Mouse (Mus musculus): Measurements from ENCODE around the gene Tmbim6. TPM values are rescaled to one million over a fixed set of nuclear protein-coding genes. Genes with fewer than 3 reads are reported as not detected.

Tmbim6 gene
- polyA plus RNA-seq, 1 experiment: 691 TPM

GRCm38 (mm10) chr15:99386796-99387195 lies 5.9 kb upstream of the Tmbim6 start:
- Histone ChIP-seq H3K4me3 (no peak overlapping the region), H3K79me2 (ENCODE audit: control insufficient read depth, insufficient read depth) (no peaks in the 10 kb centered on the region), H3K4me2 (ENCODE audit: low read depth) (no peak overlapping the region), H3ac (ENCODE audit: control insufficient read depth, insufficient read length) (no peak overlapping the region), H3K27me3 (ENCODE audit: control insufficient read depth, insufficient read depth, insufficient read length) (no peaks in the 10 kb centered on the region), H3K36me3 (ENCODE audit: control insufficient read depth, insufficient read depth) (no peaks in the 10 kb centered on the region)
- no peak for TF ChIP-seq POLR2AphosphoS2 (IDR thresholded peaks at IDR 0.05; ENCODE audit: insufficient read length, low read depth)
- no peak for TF ChIP-seq TCF3 (IDR thresholded peaks at IDR 0.05; ENCODE audit: insufficient read length, low read depth)
- TF ChIP-seq MYOD1 (IDR thresholded peaks at IDR 0.05; ENCODE audit: control insufficient read depth in 1 of 3, insufficient read length in 2 of 3, low read depth in 2 of 3): no peak
- no peak for TF ChIP-seq E2F4 (IDR thresholded peaks at IDR 0.05; ENCODE audit: insufficient read depth)
- no peak for TF ChIP-seq MYOG (IDR thresholded peaks at IDR 0.05; ENCODE audit: control insufficient read depth in 1 of 3, insufficient read depth in 1 of 3, insufficient read length in 2 of 3, low read depth in 2 of 3)
- no peak for TF ChIP-seq REST (IDR thresholded peaks at IDR 0.05; ENCODE audit: insufficient read depth, insufficient read length)
- TF ChIP-seq USF1 (IDR thresholded peaks at IDR 0.05; ENCODE audit: low read depth): no peak
- TF ChIP-seq MAX (IDR thresholded peaks at IDR 0.05; ENCODE audit: low read depth): no peak
- TF ChIP-seq TCF12 (IDR thresholded peaks at IDR 0.05; ENCODE audit: insufficient read depth, poor library complexity, severe bottlenecking): no peak
- no peak for TF ChIP-seq POLR2A (IDR thresholded peaks at IDR 0.05; ENCODE audit: insufficient read length, low read depth)
- no peak for TF ChIP-seq SRF (IDR thresholded peaks at IDR 0.05; ENCODE audit: control insufficient read depth, insufficient read length, low read depth)
- TF ChIP-seq CEBPB (IDR thresholded peaks at IDR 0.05; ENCODE audit: insufficient read depth, poor library complexity, severe bottlenecking): no peak

GRCm38 (mm10) chr15:99387976-99388375 lies 4.7 kb upstream of the Tmbim6 start:
- peak overlapping the region; percentile 63 for H3K4me2 ChIP-seq (ENCODE audit: low read depth)
- no peak overlapping the region for H3K4me3 ChIP-seq
- H3K36me3 ChIP-seq (ENCODE audit: control insufficient read depth, insufficient read depth): no peaks in the 10 kb centered on the region
- no peak overlapping the region for H3ac ChIP-seq (ENCODE audit: control insufficient read depth, insufficient read length)
- peaks cover 2% of the 10 kb centered on the region for H3K79me2 ChIP-seq (ENCODE audit: control insufficient read depth, insufficient read depth)
- TF ChIP-seq USF1 (IDR thresholded peaks at IDR 0.05; ENCODE audit: low read depth) (no peak), MAX (IDR thresholded peaks at IDR 0.05; ENCODE audit: low read depth) (no peak), TCF3 (IDR thresholded peaks at IDR 0.05; ENCODE audit: insufficient read length, low read depth) (no peak), MYOD1 (IDR thresholded peaks at IDR 0.05; ENCODE audit: control insufficient read depth in 1 of 3, insufficient read length in 2 of 3, low read depth in 2 of 3) (peak in 2 of 3 experiments; percentile 44 to 69), MYOG (IDR thresholded peaks at IDR 0.05; ENCODE audit: control insufficient read depth in 1 of 3, insufficient read depth in 1 of 3, insufficient read length in 2 of 3, low read depth in 2 of 3) (peak in 1 of 3 experiments; percentile 33)
- no peaks in the 10 kb centered on the region for H3K27me3 ChIP-seq (ENCODE audit: control insufficient read depth, insufficient read depth, insufficient read length)

GRCm38 (mm10) chr15:99390472-99391401 lies 1.9 kb upstream of the Tmbim6 start:
- TF ChIP-seq MYOD1 (IDR thresholded peaks at IDR 0.05; ENCODE audit: control insufficient read depth in 1 of 3, insufficient read length in 2 of 3, low read depth in 2 of 3) (no peak), REST (IDR thresholded peaks at IDR 0.05; ENCODE audit: insufficient read depth, insufficient read length) (no peak), SRF (IDR thresholded peaks at IDR 0.05; ENCODE audit: control insufficient read depth, insufficient read length, low read depth) (no peak), POLR2A (IDR thresholded peaks at IDR 0.05; ENCODE audit: insufficient read length, low read depth) (no peak), POLR2AphosphoS2 (IDR thresholded peaks at IDR 0.05; ENCODE audit: insufficient read length, low read depth) (no peak), TCF3 (IDR thresholded peaks at IDR 0.05; ENCODE audit: insufficient read length, low read depth) (no peak), TCF12 (IDR thresholded peaks at IDR 0.05; ENCODE audit: insufficient read depth, poor library complexity, severe bottlenecking) (no peak), MYOG (IDR thresholded peaks at IDR 0.05; ENCODE audit: control insufficient read depth in 1 of 3, insufficient read depth in 1 of 3, insufficient read length in 2 of 3, low read depth in 2 of 3) (no peak), CEBPB (IDR thresholded peaks at IDR 0.05; ENCODE audit: insufficient read depth, poor library complexity, severe bottlenecking) (no peak), USF1 (IDR thresholded peaks at IDR 0.05; ENCODE audit: low read depth) (no peak), E2F4 (IDR thresholded peaks at IDR 0.05; ENCODE audit: insufficient read depth) (no peak), MAX (IDR thresholded peaks at IDR 0.05; ENCODE audit: low read depth) (no peak)
- Histone ChIP-seq H3K79me2 (ENCODE audit: control insufficient read depth, insufficient read depth) (peaks cover 29% of the 10 kb centered on the region), H3K27me3 (ENCODE audit: control insufficient read depth, insufficient read depth, insufficient read length) (no peaks in the 10 kb centered on the region), H3ac (ENCODE audit: control insufficient read depth, insufficient read length) (no peak overlapping the region), H3K4me2 (ENCODE audit: low read depth) (no peak overlapping the region), H3K36me3 (ENCODE audit: control insufficient read depth, insufficient read depth) (no peaks in the 10 kb centered on the region), H3K4me3 (no peak overlapping the region)

- Histone ChIP-seq H3K4me3 (peak overlapping the region; percentile 94), H3K4me2 (ENCODE audit: low read depth) (peak overlapping the region; percentile 92), H3ac (ENCODE audit: control insufficient read depth, insufficient read length) (no peak overlapping the region), H3K36me3 (ENCODE audit: control insufficient read depth, insufficient read depth) (no peaks in the 10 kb centered on the region), H3K79me2 (ENCODE audit: control insufficient read depth, insufficient read depth) (peaks cover 42% of the 10 kb centered on the region), H3K27me3 (ENCODE audit: control insufficient read depth, insufficient read depth, insufficient read length) (no peaks in the 10 kb centered on the region)
- TF ChIP-seq TCF3 (IDR thresholded peaks at IDR 0.05; ENCODE audit: insufficient read length, low read depth) (no peak), TCF12 (IDR thresholded peaks at IDR 0.05; ENCODE audit: insufficient read depth, poor library complexity, severe bottlenecking) (no peak), POLR2AphosphoS2 (IDR thresholded peaks at IDR 0.05; ENCODE audit: insufficient read length, low read depth) (no peak), E2F4 (IDR thresholded peaks at IDR 0.05; ENCODE audit: insufficient read depth) (no peak), CEBPB (IDR thresholded peaks at IDR 0.05; ENCODE audit: insufficient read depth, poor library complexity, severe bottlenecking) (no peak), MYOG (IDR thresholded peaks at IDR 0.05; ENCODE audit: control insufficient read depth in 1 of 3, insufficient read depth in 1 of 3, insufficient read length in 2 of 3, low read depth in 2 of 3) (no peak), REST (IDR thresholded peaks at IDR 0.05; ENCODE audit: insufficient read depth, insufficient read length) (no peak), MAX (IDR thresholded peaks at IDR 0.05; ENCODE audit: low read depth) (no peak), SRF (IDR thresholded peaks at IDR 0.05; ENCODE audit: control insufficient read depth, insufficient read length, low read depth) (no peak), USF1 (IDR thresholded peaks at IDR 0.05; ENCODE audit: low read depth) (no peak), MYOD1 (IDR thresholded peaks at IDR 0.05; ENCODE audit: control insufficient read depth in 1 of 3, insufficient read length in 2 of 3, low read depth in 2 of 3) (no peak), POLR2A (IDR thresholded peaks at IDR 0.05; ENCODE audit: insufficient read length, low read depth) (no peak)
Observed at GRCm38 (mm10) chr15:99391975-99392374, 707 bp upstream of the Tmbim6 start.
